Mouse (Mus musculus): ENCODE data around the gene Zfp64.

DNA sequence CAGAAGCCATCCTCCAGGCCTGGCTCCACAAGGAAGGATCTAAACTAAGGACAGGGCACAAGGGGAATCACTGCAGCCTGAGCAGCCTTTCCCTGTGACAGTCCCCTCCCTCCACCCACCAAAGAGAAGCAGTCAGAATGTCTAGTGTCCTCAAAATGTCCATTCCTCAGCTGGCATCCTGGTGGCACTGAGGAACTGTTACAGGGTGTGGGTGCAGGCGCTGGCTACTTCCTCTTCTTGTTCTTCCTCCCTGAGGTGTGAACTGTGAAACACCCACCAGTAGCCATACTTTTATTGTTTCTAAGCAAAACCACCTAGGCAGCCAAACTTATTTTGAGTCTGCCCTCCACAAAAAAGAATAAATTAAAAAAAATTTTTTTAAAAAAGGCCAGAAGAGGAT lies 72.4 kb downstream of the Zfp64 start:
- no peak for TF ChIP-seq POLR2A (IDR thresholded peaks at IDR 0.05; ENCODE audit: low read depth, low read length)
- no peak for TF ChIP-seq CTCF (IDR thresholded peaks at IDR 0.05; ENCODE audit: extremely low read depth, insufficient read length, insufficient replicate concordance, low read depth, low read length)
